Mouse (Mus musculus) ovary, adult 18-20 months (tissue): ENCODE results near the gene Gck.
"Not testable (repeated sequence)": the region's sequence is repeated elsewhere in the genome, so short reads cannot be mapped to it uniquely, and the experiment has no call there.

Experiments
- DNase-seq: peaks from one replicate; pipeline ENCODE4 v3.0.0; 2022; ENCODE audit warnings: low spot score, mixed read lengths

Gck gene

GRCm38 (mm10) chr11:5954965-5955504, 5.2 kb upstream of the Gck start:
- DNase-seq: peak; percentile 35

GRCm38 (mm10) chr11:5954435-5954834, 4.6 kb upstream of the Gck start:
- DNase-seq: no peak

- no peak for DNase-seq
Observed at GRCm38 (mm10) chr11:5953130-5953765, 3.4 kb upstream of the Gck start.

GRCm38 (mm10) chr11:5952501-5952900, 2.6 kb upstream of the Gck start:
- peak; percentile 60 for DNase-seq

GRCm38 (mm10) chr11:5948546-5949250, 1.2 kb downstream of the Gck start:
- DNase-seq: no peak

GRCm38 (mm10) chr11:5947796-5948195, 2.1 kb downstream of the Gck start:
- no peak for DNase-seq

GRCm38 (mm10) chr11:5945096-5945495, 4.8 kb downstream of the Gck start:
- no peak for DNase-seq

GRCm38 (mm10) chr11:5942966-5943365, 6.9 kb downstream of the Gck start:
- DNase-seq: no peak

GRCm38 (mm10) chr11:5934531-5934930, 15.3 kb downstream of the Gck start:
- DNase-seq: not testable (repeated sequence)

- DNase-seq: not testable (repeated sequence)
Observed at GRCm38 (mm10) chr11:5931947-5932346, 17.9 kb downstream of the Gck start.

GRCm38 (mm10) chr11:5930578-5930977, 19.3 kb downstream of the Gck start:
- DNase-seq: no peak

- DNase-seq: no peak
Observed at GRCm38 (mm10) chr11:5926696-5927220, 23.1 kb downstream of the Gck start.

GRCm38 (mm10) chr11:5924699-5925098, 25.2 kb downstream of the Gck start:
- no peak for DNase-seq

GRCm38 (mm10) chr11:5920323-5920960, 29.4 kb downstream of the Gck start:
- no peak for DNase-seq

- no peak for DNase-seq
Observed at GRCm38 (mm10) chr11:5919606-5920005, 30.3 kb downstream of the Gck start.

GRCm38 (mm10) chr11:5918111-5918510, 31.8 kb downstream of the Gck start:
- DNase-seq: no peak

- no peak for DNase-seq
Observed at GRCm38 (mm10) chr11:5916178-5916548, 33.7 kb downstream of the Gck start.

- no peak for DNase-seq
Observed at GRCm38 (mm10) chr11:5915429-5916177, 34.3 kb downstream of the Gck start.

GRCm38 (mm10) chr11:5914940-5915339, 34.9 kb downstream of the Gck start:
- no peak for DNase-seq

- no peak for DNase-seq
Observed at GRCm38 (mm10) chr11:5913936-5914335, 35.9 kb downstream of the Gck start.

- no peak for DNase-seq
Observed at GRCm38 (mm10) chr11:5913256-5913655, 36.6 kb downstream of the Gck start.

- no peak for DNase-seq
Observed at GRCm38 (mm10) chr11:5912635-5913034, 37.2 kb downstream of the Gck start.
